Mouse (Mus musculus) cerebellum, adult 2 months (tissue): Measurements from ENCODE around the gene Tenm3.

Experiments used
- CTCF ChIP-seq: fragments of 200-500 bp; IDR thresholded peaks from 2 replicates; pipeline ENCODE4 v1.5.1; 2011; ENCODE audit warnings: low read depth, mild to moderate bottlenecking, control low read depth, low read length, moderate library complexity, borderline replicate concordance; ENCODE audit not compliant: insufficient read depth
- POLR2A ChIP-seq: fragments of 200-500 bp; IDR thresholded peaks from 2 replicates; pipeline ENCODE4 v1.6.1; 2011; ENCODE audit warnings: low read length, control low read depth, borderline replicate concordance; ENCODE audit not compliant: insufficient read depth

DNA sequence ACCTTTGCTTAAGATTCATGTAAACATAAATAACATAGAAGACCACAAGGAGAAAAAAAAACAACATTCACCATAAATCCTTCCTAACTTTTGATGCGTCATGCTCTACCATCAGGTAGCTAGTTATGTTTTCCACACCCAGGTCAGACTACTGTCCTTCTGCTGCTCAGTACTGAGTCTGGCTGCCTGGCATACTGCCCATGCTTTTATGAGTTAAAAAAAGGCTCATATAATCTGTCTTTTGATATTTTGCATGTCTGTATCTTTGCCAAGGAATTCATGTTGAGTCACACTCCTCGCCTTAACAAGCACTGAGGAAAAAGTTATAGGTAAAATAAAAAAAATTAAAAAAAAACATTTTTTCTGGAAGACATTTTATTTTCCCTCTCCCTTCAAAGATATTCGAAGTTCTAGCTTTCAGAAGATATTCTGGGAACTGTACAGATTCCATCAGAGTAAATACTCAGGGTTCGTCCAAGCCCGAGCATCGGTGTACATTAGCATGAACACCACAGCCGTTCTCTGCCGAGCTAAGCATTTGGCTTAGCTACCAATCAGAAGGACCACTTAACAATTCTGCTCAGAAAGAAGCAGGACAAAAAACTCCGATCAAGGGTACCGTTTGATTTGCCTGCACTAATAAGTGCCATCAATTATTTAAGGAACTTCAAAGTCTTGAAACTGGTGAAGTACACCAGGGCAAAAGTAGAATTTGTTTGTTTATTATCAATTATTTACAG, 51.0 kb downstream of the Tenm3 start:
- TF ChIP-seq POLR2A (no peak), CTCF (no peak)
